Mouse (Mus musculus) CH12.LX (cell line): ENCODE measurements around the gene Cstad. TPM values are rescaled to one million over a fixed set of nuclear protein-coding genes. Genes with fewer than 3 reads are reported as not detected.

Experiments
- DNase-seq: peaks from one replicate; pipeline ENCODE4 v3.0.0-alpha.2; 2013; ENCODE audit errors: extremely low read depth
- H3K27ac ChIP-seq: 2 replicates; pipeline ENCODE4 v1.5.1; 2012; ENCODE audit warnings: low read depth, mild to moderate bottlenecking, control low read depth, moderate library complexity; ENCODE audit not compliant: insufficient read depth
- H3K27me3 ChIP-seq: replicated peaks from 2 replicates; pipeline ENCODE3; 2012; ENCODE audit warnings: inconsistent platforms
- H3K36me3 ChIP-seq, 2 experiments: replicated peaks in 1 of 2; 2 replicates each; pipeline versions ENCODE3 to v1.6.1; 2012; ENCODE audit warnings: inconsistent platforms in 1 of 2, low read length in 1 of 2, mild to moderate bottlenecking in 1 of 2, mixed read lengths in 1 of 2, moderate library complexity in 1 of 2; ENCODE audit not compliant: control insufficient read depth in 1 of 2, insufficient read depth in 1 of 2
- H3K4me1 ChIP-seq, 2 experiments: 2 replicates each; pipeline ENCODE4 v1.6.1; 2012; ENCODE audit warnings: inconsistent platforms in 1 of 2, moderate library complexity in 1 of 2; ENCODE audit not compliant: insufficient read depth in 2 of 2, control insufficient read depth in 1 of 2
- H3K4me2 ChIP-seq: 2 replicates; pipeline ENCODE4 v1.6.1; 2012; ENCODE audit warnings: low read depth, mild to moderate bottlenecking, control low read depth; ENCODE audit not compliant: poor library complexity, insufficient read depth, severe bottlenecking
- H3K4me3 ChIP-seq, 3 experiments: fragments of 150-350 bp in 1 of 3; sonication (generic) in 1 of 3; replicated peaks in 1 of 3; 2 replicates each; pipeline versions ENCODE3 to v1.5.1; 2011 to 2012; ENCODE audit warnings: low read depth in 2 of 3, low read length in 2 of 3, mild to moderate bottlenecking in 2 of 3, moderate library complexity in 2 of 3, control low read depth in 1 of 3, improper control_type of control experiment in 1 of 3, inconsistent platforms in 1 of 3, mixed read lengths in 1 of 3; ENCODE audit not compliant: poor library complexity in 1 of 3
- H3K79me2 ChIP-seq: replicated peaks from 2 replicates; pipeline ENCODE4 v1.6.1; 2012; ENCODE audit warnings: mild to moderate bottlenecking, moderate library complexity; ENCODE audit not compliant: control insufficient read depth, poor library complexity, insufficient read depth, severe bottlenecking; ENCODE audit errors: extremely low read depth
- H3K9ac ChIP-seq: 2 replicates; pipeline ENCODE4 v1.6.1; 2012; ENCODE audit warnings: low read depth, mild to moderate bottlenecking, control low read depth, moderate library complexity; ENCODE audit not compliant: insufficient read depth
- H3K9me3 ChIP-seq: replicated peaks from 2 replicates; pipeline ENCODE3; 2012; ENCODE audit warnings: low read length, inconsistent platforms, mixed read lengths
- BHLHE40 ChIP-seq: IDR thresholded peaks from 2 replicates; pipeline ENCODE4 v1.6.1; 2011; ENCODE audit warnings: mild to moderate bottlenecking, low read depth, low read length, improper control_type of control experiment
- CHD2 ChIP-seq: IDR thresholded peaks from 2 replicates; pipeline ENCODE4 v1.6.1; 2011; ENCODE audit warnings: low read length, improper control_type of control experiment
- ETS1 ChIP-seq: conservative IDR thresholded peaks from 2 replicates; pipeline ENCODE4 v1.6.1; 2012; ENCODE audit warnings: low read depth, mild to moderate bottlenecking, inconsistent platforms, low read length, improper control_type of control experiment, moderate library complexity
- GABPA ChIP-seq: IDR thresholded peaks from 2 replicates; pipeline ENCODE4 v1.6.1; 2012; ENCODE audit warnings: low read depth, low read length, improper control_type of control experiment, inconsistent platforms; ENCODE audit not compliant: insufficient replicate concordance
- HCFC1 ChIP-seq: IDR thresholded peaks from 2 replicates; pipeline ENCODE4 v1.6.1; 2012; ENCODE audit warnings: low read depth, mild to moderate bottlenecking, inconsistent platforms, low read length, improper control_type of control experiment
- JUND ChIP-seq: conservative IDR thresholded peaks from 2 replicates; pipeline ENCODE4 v1.6.1; 2011; ENCODE audit warnings: low read depth, low read length, improper control_type of control experiment
- MAZ ChIP-seq: IDR thresholded peaks from 2 replicates; pipeline ENCODE4 v1.6.1; 2012; ENCODE audit warnings: low read depth, mild to moderate bottlenecking, inconsistent platforms, low read length, improper control_type of control experiment, moderate library complexity
- MXI1 ChIP-seq: IDR thresholded peaks from 2 replicates; pipeline ENCODE4 v1.6.1; 2011; ENCODE audit warnings: mild to moderate bottlenecking, low read depth, low read length, improper control_type of control experiment
- RAD21 ChIP-seq: IDR thresholded peaks from 2 replicates; pipeline ENCODE4 v1.6.1; 2011; ENCODE audit warnings: low read depth, mild to moderate bottlenecking, low read length, improper control_type of control experiment, moderate library complexity
- RCOR1 ChIP-seq: conservative IDR thresholded peaks from 2 replicates; pipeline ENCODE4 v1.6.1; 2012; ENCODE audit warnings: low read depth, mild to moderate bottlenecking, inconsistent platforms, low read length, improper control_type of control experiment
- SIN3A ChIP-seq: IDR thresholded peaks from 2 replicates; pipeline ENCODE4 v1.6.1; 2012; ENCODE audit warnings: low read length, improper control_type of control experiment, inconsistent platforms
- TCF12 ChIP-seq: IDR thresholded peaks from 2 replicates; pipeline ENCODE4 v1.6.1; 2014; ENCODE audit warnings: low read depth, mild to moderate bottlenecking, inconsistent platforms, low read length, improper control_type of control experiment
- ZMIZ1 ChIP-seq: IDR thresholded peaks from 2 replicates; pipeline ENCODE4 v1.6.1; 2012; ENCODE audit warnings: low read depth, mild to moderate bottlenecking, inconsistent platforms, low read length, improper control_type of control experiment
- ZNF384 ChIP-seq: IDR thresholded peaks from 2 replicates; pipeline ENCODE4 v1.6.1; 2012; ENCODE audit warnings: low read depth, low read length, improper control_type of control experiment, inconsistent platforms
- dilution Hi-C: fragments of 300-500 bp; cut with MboI; formaldehyde crosslinking; loops from 2 replicates; pipeline ENCODE4 v1.14.3; 2020; ENCODE audit warnings: low sequenced_read_pairs; ENCODE audit not compliant: extremely low pct_unique_long_range_greater_than_20kb, extremely low pct_ligation_motif_present
- in situ Hi-C: fragments of 300-500 bp; cut with MboI; formaldehyde crosslinking; loops from 3 replicates; pipeline ENCODE4 v1.14.3; 2019; ENCODE audit warnings: low sequenced_read_pairs, low pct_ligation_motif_present, low pct_unique_long_range_greater_than_20kb, mixed read lengths
- polyA plus RNA-seq: library from polyadenylated mRNA; unstranded; fragments of >175 nt; gene quantifications from 2 replicates; pipeline ENCODE4 v1.2.1, GENCODE M21; 2012; ENCODE audit warnings: low read depth; ENCODE audit not compliant: insufficient read length
- total RNA-seq, 2 experiments: library from RNA; depleted of rRNA; stranded (reverse); fragments of 300-350 nt in 1 of 2; fragments of >200 nt in 1 of 2; gene quantifications; 2 replicates each; pipeline ENCODE4 v1.2.3; 2012 to 2014

Gene Cstad
- total and polyA plus RNA-seq, 3 experiments, result 0.29 to 0.51 TPM; not detected in 1

GRCm38 (mm10) chr2:30578006-30578405 is 16.8 kb upstream of the Cstad start:
- H3K79me2 ChIP-seq, result no peaks in the 10 kb centered on the region
- dilution Hi-C loops (no loop called here), in situ Hi-C loops (no loop called here)
- peaks cover 4% of the 10 kb centered on the region for H3K27me3 ChIP-seq
- H3K27ac ChIP-seq, result no peak overlapping the region
- H3K4me3 ChIP-seq, result no peak overlapping the region
- H3K4me2 ChIP-seq, result no peak overlapping the region
- no peaks in the 10 kb centered on the region for H3K9me3 ChIP-seq
- no peaks in the 10 kb centered on the region for H3K36me3 ChIP-seq
- DNase-seq, result no peak
- no peak for TF ChIP-seq SIN3A
- TF ChIP-seq BHLHE40, result no peak
- TF ChIP-seq MAZ, result no peak
- no peak for TF ChIP-seq RAD21
- TF ChIP-seq MXI1, result no peak
- TF ChIP-seq JUND, result no peak
- TF ChIP-seq ZMIZ1, result no peak
- TF ChIP-seq ETS1, result no peak
- TF ChIP-seq GABPA, result no peak
- no peak for TF ChIP-seq CHD2
- no peak overlapping the region for H3K9ac ChIP-seq
- no peaks in the 10 kb centered on the region for H3K4me1 ChIP-seq

- in situ Hi-C loops (no loop called here), dilution Hi-C loops (no loop called here)
- H3K9ac ChIP-seq, result no peak overlapping the region
- DNase-seq, result peak; percentile 70
- H3K4me2 ChIP-seq, result peak overlapping the region; percentile 25; the same call in 1 of the 2 replicates
- H3K4me3 ChIP-seq, result no peak overlapping the region
- no peaks in the 10 kb centered on the region for H3K79me2 ChIP-seq
- H3K27ac ChIP-seq, result no peak overlapping the region
- H3K36me3 ChIP-seq, result no peaks in the 10 kb centered on the region
- no peaks in the 10 kb centered on the region for H3K9me3 ChIP-seq
- no peak for TF ChIP-seq CHD2
- peaks cover 12% of the 10 kb centered on the region for H3K27me3 ChIP-seq
- H3K4me1 ChIP-seq, result peaks cover 12 to 28% of the 10 kb centered on the region in 2 experiments
These were observed 7.7 kb upstream of the Cstad start for GRCm38 (mm10) chr2:30587161-30587560.

DNA sequence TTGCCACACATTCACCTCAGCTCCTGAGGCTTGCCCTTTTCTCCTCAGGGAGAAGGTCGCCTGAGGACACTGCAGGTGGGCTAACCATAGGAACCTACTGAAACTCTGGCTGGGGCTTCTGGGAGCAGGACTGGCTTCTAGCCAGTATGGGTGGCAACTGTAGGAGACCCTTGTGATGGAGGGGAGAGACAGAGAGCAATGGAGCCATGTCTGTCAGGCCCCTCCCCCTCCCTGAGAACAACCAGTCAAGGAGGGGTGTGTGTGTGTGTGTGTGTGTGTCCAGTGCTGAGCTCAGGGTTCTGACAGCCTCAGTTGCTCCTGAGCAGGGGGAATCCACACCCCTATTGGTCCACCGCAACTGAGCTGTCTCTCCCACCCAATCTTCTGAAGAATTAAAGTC is 7.2 kb upstream of the Cstad start:
- Histone ChIP-seq H3K9me3 (no peaks in the 10 kb centered on the region), H3K36me3 (no peaks in the 10 kb centered on the region), H3K79me2 (no peaks in the 10 kb centered on the region), H3K4me1 (peaks cover 12 to 28% of the 10 kb centered on the region in 2 experiments), H3K27ac (no peak overlapping the region), H3K4me2 (0 out of 2 replicates have a peak overlapping the region, but pooled peaks have one; percentile 25), H3K4me3 (no peak overlapping the region), H3K9ac (no peak overlapping the region), H3K27me3 (peaks cover 10% of the 10 kb centered on the region)
- in situ Hi-C loops (no loop called here), dilution Hi-C loops (no loop called here)
- TF ChIP-seq ZNF384 (no peak), CHD2 (no peak), TCF12 (no peak), HCFC1 (no peak), RCOR1 (no peak), ETS1 (no peak)
- DNase-seq, result no peak
